Mouse (Mus musculus): Measurements from ENCODE around the gene Cyp27b1. TPM values are rescaled to one million over a fixed set of nuclear protein-coding genes. Genes with fewer than 3 reads are reported as not detected.

Cyp27b1 gene
- total RNA-seq (2023), result under 1 TPM in 1 of 2 experiments, not detected in 1; 0.73 TPM

DNA sequence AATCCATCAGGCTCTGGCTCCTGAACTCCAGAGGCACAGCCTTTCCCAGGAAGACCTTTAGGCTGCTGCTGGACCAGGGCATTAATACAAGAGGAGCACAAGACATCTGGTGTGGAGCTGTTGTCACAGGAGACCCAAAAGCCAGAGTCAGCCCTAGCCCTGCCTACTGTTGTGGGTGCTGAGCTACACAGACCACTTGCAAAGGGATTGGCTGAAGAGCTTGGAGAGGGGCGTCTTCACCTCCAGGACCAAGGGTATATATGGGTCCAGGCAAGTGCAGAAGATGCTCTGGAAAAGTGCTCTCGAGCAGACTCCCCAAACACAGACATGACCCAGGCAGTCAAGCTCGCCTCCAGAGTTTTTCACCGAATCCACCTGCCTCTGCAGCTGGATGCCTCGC, at the start of gene Cyp27b1:
Gene Cyp27b1, plus strand, starts transcription at position 297 of the 400 bp plus-strand sequence.

DNA sequence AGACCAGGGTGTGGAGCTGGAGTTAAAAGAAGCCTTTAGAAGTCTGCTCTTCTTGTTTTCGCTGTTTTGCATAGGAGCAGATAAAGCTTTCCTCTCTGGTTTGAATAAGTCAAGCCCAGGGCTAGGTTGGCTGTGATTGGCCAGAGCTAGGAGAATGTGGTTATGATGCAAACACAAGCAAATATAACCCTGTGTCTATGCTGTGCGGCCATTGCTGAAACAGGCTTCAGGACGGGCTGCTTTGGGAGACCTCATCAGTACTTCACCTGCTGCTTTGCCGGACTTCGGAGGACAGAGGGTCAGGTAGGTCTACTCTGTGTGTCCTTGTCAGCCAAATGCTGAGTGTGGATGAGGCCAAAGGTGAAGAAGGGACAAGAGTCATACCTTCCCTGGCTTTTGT, 47.5 kb upstream of the Cyp27b1 start, which contains the start of gene Avil:
Gene Avil, plus strand, starts transcription at position 181 of the 400 bp plus-strand sequence.

DNA sequence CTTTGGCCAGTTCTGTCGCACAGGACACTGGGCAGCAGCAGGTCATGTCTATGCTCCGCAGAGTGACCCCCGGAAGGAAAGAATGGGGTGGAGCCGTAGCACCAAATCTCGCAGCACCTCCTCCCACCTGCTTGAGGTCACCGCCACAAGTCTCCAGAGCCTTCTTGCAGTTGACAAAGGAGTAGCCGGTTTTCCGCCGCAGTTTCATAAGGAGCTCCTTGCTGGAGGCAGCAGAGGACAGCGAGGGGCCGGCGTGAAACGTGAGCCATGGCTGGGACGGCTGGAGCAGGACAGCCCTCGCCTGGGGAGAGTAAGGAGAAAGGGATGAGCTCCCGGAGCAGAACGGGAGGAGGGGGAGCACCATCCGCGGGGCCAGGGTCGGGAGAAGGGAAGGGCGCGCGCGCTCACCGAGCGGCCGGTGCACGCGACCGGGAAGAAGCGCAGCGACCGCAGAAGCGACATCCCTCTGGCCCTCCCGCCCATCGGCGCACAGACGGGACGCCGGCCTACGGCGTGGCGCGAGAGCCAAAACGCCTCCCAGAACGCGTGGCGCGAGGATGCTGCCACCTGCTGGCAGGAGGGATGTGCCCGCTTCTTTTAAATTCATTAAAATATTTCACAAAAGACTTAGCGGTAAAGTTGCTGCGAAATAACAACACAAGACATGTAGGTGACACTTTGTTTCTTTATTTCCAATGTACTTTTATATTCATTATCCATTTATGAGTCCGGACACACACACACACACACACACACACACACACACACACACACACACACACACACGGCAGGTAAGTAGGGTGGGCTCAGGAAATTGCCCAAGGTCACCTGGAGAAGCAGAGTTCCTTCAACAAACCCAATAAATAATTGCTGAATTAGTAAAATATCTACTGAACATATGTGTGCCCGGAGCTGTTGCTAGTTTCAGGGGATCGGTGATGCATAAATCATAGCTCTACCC, 17.4 kb upstream of the Cyp27b1 start, which contains the start of gene Tsfm:
Gene Tsfm, minus strand, starts transcription at position 505 of the 961 bp plus-strand sequence.

DNA sequence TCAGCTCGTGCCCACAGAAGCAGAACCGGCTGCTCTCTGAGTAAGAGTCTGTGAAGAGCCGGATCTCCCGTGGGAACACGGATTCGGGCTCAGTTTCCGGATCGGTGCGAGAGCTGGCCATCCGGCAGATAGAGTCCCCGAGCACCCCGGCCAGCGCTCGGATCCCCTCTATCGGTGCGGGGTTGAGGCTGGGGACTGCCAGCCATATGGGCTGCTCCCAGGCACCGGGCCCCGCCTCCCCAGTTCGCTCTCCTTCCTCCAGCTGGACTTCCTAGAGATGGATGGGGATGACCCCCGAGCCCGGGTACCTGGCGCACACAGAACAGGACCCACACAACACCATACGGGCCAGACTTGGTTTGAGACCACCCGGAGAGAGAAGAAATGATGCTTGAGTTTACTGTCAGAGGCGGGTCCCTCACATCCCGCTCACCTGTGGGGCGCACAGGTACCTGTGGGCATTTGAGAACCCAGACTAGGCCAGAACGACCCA, 6.7 kb upstream of the Cyp27b1 start, which contains the start of the genes Mettl1 and Eef1akmt3:
Gene Mettl1, plus strand, starts transcription at position 141 of the 493 bp plus-strand sequence.
Gene Eef1akmt3, minus strand, starts transcription at position 240 of the 493 bp plus-strand sequence.

DNA sequence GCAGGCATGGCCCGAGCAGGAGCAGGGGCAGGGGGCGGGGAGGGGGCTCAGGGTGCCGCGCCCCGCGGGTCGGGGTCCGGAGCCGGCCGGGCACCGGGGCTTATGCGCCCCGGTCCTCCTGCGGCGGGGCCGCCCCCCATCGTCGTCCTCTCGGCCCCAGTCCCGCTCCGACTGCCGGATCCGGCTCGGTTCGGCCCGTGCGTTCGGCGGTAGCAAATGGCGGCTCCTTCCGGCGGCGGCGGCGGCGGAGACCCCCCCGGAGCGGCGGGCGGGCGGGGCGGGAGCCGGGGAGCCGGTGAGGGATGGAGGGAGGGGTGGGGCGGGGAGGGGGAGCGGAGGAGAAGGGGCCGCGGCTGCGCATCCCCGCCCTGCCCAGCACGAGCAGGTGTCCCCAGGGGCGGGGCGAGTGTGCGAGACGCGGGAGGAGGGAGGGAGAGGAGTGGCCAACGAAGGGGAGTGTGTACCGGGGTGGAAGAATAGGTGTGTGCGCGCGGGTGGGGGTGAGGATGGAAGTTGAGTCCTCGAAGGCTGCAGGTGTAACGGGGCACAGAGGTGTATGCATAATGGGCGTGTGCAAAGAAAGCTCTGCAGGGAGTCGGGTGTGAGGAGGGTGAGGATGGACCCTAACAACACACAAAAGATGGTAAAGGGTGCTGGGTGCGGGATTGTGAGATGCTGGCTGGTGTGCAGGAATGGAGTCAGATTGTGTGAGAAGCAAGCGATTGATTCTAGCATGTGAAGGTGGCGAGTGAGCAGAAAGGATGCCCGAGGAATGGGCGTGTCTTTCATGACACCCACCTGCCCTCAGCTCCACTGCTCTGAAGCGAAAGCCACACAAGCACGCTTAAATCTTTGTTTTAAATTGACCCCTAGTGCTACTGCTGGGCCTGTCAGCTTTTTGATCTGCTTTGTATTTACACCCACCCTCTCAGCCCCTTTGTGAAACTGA, 12.2 kb downstream of the Cyp27b1 start, which contains the start of gene March9:
Gene March9, minus strand, starts transcription at position 217 of the 949 bp plus-strand sequence.

DNA sequence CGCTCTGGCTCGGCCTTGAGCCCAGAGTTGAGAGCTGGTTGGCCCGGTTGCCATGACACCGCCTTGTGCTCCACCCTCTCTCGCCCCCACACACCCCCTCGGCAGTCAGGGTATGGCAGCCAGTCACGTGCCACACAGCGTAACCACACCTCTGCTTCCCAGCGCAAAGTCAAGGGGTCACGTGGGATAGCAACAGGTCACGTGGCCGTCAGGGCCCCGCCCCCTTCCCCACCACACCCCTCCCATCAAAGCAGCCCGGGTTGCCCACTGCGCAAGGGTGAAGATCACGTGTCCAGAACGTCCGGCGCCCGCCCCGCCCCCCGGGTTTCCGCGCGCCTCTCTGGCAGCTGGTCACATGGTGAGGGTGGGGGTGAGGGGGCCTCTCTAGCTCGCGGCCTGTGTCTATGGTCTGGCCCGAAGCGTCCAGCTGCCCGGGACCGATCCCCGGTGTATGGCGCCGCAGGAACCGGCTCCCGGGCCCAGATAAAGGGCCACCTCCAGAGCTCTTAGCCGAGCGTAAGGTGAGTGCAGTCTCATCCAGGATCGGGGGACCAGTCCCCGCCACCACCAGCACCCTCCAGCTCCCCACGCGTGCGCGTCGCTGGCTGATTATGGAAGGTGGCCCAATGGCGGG, 15.3 kb downstream of the Cyp27b1 start, which contains the start of gene Cdk4:
Gene Cdk4, plus strand, starts transcription at position 296 of the 634 bp plus-strand sequence.

DNA sequence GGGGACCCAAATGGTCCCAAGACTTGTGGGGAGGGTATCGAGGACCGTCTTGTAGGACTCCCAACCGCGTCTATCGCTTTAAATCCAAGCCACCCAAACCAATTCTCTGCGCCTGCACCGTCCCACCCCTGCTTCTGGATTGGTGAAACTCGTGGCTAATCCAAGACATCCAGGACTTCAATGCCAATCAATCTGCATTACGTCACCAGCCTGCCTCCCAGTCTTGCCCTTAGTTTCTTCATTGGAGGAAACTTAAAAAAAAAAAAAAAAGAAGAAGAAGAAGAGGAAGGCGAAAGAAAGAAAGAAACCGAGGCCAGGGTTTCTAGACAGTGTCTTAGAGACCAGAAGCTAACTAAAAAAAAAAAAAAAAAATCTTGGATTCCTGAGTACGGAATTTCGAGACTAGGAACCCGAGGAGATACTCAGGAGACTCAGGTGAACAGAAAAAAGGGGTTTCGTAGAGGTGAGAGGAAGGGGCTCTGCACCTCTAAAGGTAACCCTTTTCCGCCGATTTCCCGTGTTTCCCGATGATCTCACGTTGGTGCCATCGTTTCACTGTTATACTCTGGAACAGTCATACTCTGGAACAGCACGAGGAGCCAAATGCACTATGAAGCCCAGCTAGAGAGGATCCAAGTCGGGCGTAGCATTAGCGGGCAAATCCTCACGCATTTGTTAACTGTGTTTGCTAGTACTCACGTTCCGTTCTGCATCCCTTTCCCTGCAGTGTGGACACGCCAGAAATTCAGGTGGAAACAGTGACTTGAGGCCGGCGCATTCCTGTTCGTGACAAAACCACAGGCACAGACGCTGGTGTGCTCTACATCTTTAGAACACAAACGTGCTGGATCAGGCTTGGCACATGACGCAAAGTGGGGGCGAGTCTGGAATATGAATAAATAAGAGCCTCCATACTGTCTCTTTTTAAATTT, 22.4 kb downstream of the Cyp27b1 start, which contains the start of gene Tspan31:
Gene Tspan31, minus strand, starts transcription at position 75 of the 932 bp plus-strand sequence.

DNA sequence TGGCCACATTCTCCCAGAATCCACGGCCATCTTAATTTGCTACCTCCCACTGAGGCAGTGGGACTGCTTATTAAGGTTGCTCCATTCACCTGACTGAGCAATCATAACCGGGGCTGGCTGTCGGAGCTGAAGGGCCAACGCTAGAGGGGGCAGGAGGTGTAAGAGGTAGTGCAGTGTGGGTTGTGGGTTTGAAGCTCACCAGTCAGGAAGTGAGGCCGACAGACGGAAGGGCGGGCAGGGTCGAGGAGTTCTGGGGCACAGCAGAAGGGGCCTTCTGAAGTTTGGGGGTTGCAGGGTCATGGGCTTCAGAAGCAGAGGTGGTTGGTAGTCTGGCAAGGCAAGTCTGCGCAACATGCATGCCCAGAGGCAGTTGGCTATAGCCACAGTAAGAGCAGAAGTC, 27.0 kb downstream of the Cyp27b1 start, which contains the start of gene Agap2:
Gene Agap2, plus strand, starts transcription at position 205 of the 400 bp plus-strand sequence.

Other genes starting within 250 kb of the Cyp27b1 start
- 1 to 10 TPM; 2.5 to 3.8 TPM for gene Atp23, start 146.9 kb upstream of the Cyp27b1 start, total RNA-seq (2023)
- 100 to 1,000 TPM; 115 to 116 TPM for gene Ctdsp2, start 69.5 kb upstream of the Cyp27b1 start, total RNA-seq (2023)
- 1 to 10 TPM in 1 of 2 experiments, under 1 TPM in 1; 0.15 to 1.1 TPM for gene Avil, start 47.5 kb upstream of the Cyp27b1 start, total RNA-seq (2023)
- 10 to 100 TPM; 10.6 to 12.4 TPM for gene Tsfm, start 17.4 kb upstream of the Cyp27b1 start, total RNA-seq (2023)
- gene Mettl1, start 6.8 kb upstream of the Cyp27b1 start, total RNA-seq (2023), result 1 to 10 TPM; 4.9 to 5.1 TPM
- under 1 TPM in 1 of 2 experiments, not detected in 1; 0.24 TPM for gene Eef1akmt3, start 6.7 kb upstream of the Cyp27b1 start, total RNA-seq (2023)
- under 1 TPM in 1 of 2 experiments, not detected in 1; 0.11 TPM for gene March9, start 11.9 kb downstream of the Cyp27b1 start, total RNA-seq (2023)
- 100 to 1,000 TPM; 114 to 127 TPM for gene Cdk4, start 15.3 kb downstream of the Cyp27b1 start, total RNA-seq (2023)
- gene Tspan31, start 22.0 kb downstream of the Cyp27b1 start, total RNA-seq (2023), result 10 to 100 TPM; 22.0 to 22.1 TPM
- gene Agap2, start 27.0 kb downstream of the Cyp27b1 start, total RNA-seq (2023), result 10 to 100 TPM; 43.8 to 49.3 TPM
- 100 to 1,000 TPM; 106 to 107 TPM for gene Os9, start 72.9 kb downstream of the Cyp27b1 start, total RNA-seq (2023)
- 100 to 1,000 TPM; 104 to 113 TPM for gene B4galnt1, start 117.0 kb downstream of the Cyp27b1 start, total RNA-seq (2023)
- gene Slc26a10, start 132.4 kb downstream of the Cyp27b1 start, total RNA-seq (2023), result not detected
- under 1 TPM; 0.56 to 0.73 TPM for gene Arhgef25, start 141.8 kb downstream of the Cyp27b1 start, total RNA-seq (2023)
- gene Dtx3, start 147.5 kb downstream of the Cyp27b1 start, total RNA-seq (2023), result 10 to 100 TPM; 13.1 to 15.4 TPM
- 10 to 100 TPM; 27.5 to 28.8 TPM for gene Pip4k2c, start 163.3 kb downstream of the Cyp27b1 start, total RNA-seq (2023)
- under 1 TPM; 0.26 to 0.58 TPM for gene Kif5a, start 215.1 kb downstream of the Cyp27b1 start, total RNA-seq (2023)
- 100 to 1,000 TPM; 106 to 116 TPM for gene Dctn2, start 218.1 kb downstream of the Cyp27b1 start, total RNA-seq (2023)
- 100 to 1,000 TPM; 141 to 142 TPM for gene Mbd6, start 240.8 kb downstream of the Cyp27b1 start, total RNA-seq (2023)

Measured in neutrophil, adult 59 days (primary cell).